Mouse (Mus musculus): Measurements from ENCODE around the gene Ywhab.

- TF ChIP-seq FLI1 (IDR thresholded peaks at IDR 0.05; ENCODE audit: low read length) (no peak), GATA1 (IDR thresholded peaks at IDR 0.05; ENCODE audit: borderline replicate concordance, low read length) (no peak)
These were observed 41.8 kb downstream of the Ywhab start for GRCm38 (mm10) chr2:164036520-164037019.
